Mouse (Mus musculus): ENCODE measurements at regions not wholly inside any gene's neighbourhood (a gene's known extent, or its start where the extent isn't known, plus 50 kb on each side); places are given as distances from the start of the nearest gene placed in this dataset.
"Not testable (repeated sequence)": the region's sequence is repeated elsewhere in the genome, so short reads cannot be mapped to it uniquely, and the experiment has no call there.

- DNase-seq (ENCODE audit: low spot score in 2 of 2); intact Hi-C loops (cut with DNase I): not testable (repeated sequence)
These were observed 64.1 kb upstream of the Ces1h start for GRCm38 (mm10) chr8:93443631-93444030.

- DNase-seq (ENCODE audit: low spot score in 2 of 2) = no peak
- intact Hi-C loops (cut with DNase I) = no loop called here
These were observed 62.4 kb upstream of the Ces1h start for GRCm38 (mm10) chr8:93441936-93442335.

DNA sequence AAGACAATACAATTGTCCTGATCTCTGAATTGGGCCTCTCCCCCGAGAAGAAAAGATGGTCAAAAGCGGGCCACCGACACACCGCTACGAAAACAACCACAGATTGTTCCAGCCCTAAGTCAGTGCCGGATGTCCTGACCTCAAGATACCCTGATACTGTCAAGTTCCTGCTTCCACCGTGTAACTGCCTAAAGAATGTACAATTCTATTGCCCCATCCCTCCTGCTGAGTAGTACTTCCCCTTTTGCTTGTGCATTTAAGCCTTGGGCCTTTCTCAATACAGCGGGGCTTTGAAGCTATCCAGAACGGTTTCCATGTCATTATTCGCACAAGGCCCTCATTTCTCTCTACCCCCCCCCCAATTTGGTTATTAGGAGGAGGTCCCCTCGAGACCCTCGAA lies 57.1 kb upstream of the Ces1h start:
- intact Hi-C loops (cut with DNase I); DNase-seq (ENCODE audit: low spot score in 2 of 2): not testable (repeated sequence)

DNA sequence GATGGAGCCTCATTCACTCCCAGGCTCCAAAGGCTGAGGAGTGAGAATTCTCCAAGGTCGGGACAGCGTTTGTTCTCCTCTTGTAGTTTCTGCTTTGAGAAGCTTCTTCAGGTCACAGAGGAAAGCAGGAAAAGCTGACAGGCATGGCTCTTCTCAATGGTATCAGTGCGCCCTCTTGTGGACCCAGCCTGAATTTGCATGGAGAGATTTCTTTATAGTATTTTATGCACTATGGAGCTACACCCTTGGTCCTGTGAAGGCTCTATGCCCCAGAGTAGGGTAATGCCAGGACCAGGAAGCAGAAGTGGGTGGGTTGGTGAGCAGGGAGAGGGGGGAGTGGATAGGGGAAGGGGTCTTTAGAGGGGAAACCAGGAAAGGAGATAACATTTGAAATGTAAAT lies 51.1 kb upstream of the Ces1h start:
- intact Hi-C loops (cut with DNase I) = loop anchor here (2.0 kb wide), 1 partner anchor 420 kb away; no protein-coding TSS in a partner anchor
- DNase-seq (ENCODE audit: low spot score in 2 of 2) = peak; percentile 84 to 90
